Mouse (Mus musculus) adrenal gland, adult (tissue): ENCODE results near the gene Fgl2.
A peak's percentile ranks its signal among the peaks of the same experiment; 100 is the strongest.

Experiments used
- DNase-seq, 2 experiments: peaks; one replicate each; pipeline ENCODE4 v3.0.0; 2022 to 2023; ENCODE audit warnings: low spot score in 1 of 2; ENCODE audit not compliant: inconsistent age in 2 of 2

Fgl2 gene

DNA sequence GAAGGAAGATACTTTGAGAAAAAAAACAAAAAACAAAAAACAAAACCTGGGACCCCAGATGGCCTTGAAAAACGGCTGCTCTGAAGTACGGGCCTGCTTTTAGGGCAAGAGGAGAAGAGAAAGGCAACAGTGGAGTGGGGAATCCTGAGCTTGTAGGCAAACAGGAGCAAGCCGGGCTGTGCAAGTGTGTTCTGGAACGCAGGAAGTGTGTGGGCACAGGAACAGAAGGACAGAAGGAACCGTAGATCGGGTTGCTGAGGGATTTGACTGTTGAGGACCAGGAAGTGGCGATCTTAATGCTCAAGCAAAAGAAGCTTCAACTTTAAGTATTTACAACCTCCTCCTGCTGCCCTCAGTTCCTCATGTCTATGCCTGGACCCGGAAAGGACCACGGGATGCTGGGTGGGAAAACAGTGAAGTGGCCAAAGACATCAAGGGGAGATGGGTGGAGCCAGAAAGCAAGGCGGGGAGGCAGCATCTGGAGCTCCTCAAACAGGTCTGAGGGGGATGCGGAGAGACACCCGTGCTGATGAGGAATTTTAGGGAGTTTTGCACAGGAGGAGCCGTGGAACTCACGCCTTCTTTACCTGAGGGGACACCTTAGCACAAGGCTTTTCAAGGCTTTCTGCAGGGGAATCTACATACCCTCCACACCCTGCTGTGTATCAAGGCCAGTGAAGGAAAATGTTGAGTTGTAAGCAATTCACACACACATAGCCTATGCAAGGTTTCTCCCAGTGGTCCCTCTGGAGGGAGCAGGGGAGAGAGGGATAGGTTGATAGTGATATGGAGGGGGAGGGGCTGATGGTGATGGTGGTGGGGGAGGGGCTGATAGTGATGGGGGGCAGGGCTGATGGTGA, 11.2 kb downstream of the Fgl2 start:
- peak in 1 of 2 experiments; percentile 30 for DNase-seq

DNA sequence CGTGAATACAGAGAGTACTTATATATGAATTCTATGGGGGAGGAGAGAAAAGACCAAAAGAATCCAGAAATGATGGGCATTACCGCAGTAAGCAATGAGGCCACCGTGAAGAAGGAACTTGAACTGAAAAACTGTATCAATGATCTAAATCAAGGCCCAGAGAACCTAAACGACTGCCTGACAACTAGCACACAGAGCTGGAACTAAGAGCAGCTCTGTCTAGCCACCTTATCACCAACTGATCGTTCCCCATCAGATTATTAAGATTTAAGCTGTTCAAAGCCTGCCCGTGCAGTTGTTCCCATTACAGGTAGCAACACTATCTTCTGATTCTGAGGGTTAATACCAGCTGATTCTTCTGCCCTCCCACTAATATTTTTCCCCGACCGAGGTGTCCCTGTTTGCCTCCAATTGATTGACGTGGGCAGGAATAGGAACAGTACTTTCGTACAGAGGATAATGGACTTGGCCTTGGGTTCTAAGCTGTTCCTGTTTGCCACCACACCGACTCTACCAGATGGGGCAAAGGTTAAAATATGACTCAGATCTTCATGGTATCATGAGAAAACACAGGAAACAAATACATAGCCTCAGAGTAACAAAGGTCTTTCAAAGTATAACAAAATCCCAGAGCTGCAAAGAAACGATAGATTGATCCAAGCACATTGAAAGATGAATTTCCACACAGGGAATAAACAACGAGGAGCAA, 12.0 kb downstream of the Fgl2 start:
- peak in 1 of 2 experiments; percentile 22 for DNase-seq

DNA sequence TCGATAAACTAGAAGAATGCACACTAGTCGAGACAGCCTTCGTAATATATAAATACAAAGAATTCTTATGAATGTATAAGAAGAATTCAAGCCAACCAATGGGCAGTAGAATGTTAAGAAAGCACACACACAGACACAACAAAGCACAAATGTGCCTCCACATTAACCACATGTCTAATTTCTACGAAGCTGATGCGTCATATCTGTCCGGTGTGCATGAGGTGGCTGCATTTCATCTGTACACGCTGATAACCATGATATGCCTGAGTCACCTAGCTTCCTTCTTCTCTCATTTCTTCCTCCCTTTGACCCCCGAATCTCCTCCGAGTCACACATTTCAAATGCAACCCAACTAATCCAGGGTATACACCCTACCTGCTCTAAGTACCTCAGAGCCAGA, 12.5 kb downstream of the Fgl2 start:
- DNase-seq, result peak in 1 of 2 experiments; percentile 13

- peak in 1 of 2 experiments; percentile 18 for DNase-seq
Observed at GRCm38 (mm10) chr5:21386432-21386831, 14.0 kb downstream of the Fgl2 start.

DNA sequence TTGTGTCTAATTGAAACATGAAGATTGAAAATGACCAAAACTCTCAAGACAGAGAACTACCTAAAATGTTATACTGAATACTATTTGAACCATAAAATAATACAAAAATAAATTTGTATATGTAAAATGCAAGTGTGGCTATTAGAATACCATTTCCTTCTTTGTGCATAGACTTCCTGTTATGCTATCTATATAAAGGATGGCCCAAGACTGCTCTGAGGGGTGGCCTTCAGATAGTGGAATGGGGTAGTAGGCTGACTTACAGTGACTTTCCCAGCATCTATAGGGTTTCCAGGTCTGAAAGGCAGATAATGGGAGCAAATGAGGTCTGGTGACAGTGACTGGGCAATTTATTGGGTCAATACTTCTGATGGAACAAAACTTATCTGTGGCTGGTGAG, 14.9 kb downstream of the Fgl2 start:
- DNase-seq, result no peak

GRCm38 (mm10) chr5:21388855-21389254, 16.4 kb downstream of the Fgl2 start:
- no peak for DNase-seq

DNA sequence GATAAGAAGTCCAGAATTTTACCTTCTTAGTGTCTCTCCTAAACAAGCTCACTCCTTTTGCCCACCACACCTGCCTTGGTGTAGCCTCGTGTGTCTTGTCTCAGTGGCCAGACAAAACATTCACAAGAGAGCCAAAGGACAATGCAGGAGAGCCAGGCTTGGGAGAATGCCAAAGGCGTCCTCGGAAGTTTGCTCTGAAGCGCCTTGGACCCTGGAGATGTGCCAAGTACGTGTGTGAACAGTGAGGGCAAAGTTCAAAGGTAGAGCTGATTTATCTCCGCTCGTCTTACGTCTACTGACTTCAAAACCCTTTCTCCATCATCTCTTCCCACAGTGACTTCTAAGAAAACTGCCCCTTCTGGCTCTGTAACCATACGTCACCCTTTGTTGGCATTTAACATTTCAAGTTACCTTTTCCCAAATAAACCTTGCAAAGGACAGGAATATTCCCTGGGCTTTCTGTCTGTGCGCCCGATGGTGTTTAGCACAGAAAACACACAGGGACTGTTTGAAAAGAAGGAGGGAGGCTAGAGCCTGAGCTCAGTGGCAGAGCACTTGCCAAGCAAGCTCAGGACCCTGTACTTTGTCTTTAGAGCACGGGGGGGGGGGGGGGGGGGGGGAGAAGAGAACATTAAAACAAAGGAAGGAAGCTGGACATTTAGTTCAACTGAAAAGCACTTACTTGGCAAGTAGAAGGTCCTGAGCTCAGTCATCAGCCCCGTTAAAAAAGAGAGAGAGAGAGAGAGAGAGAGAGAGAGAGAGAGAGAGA, 19.4 kb downstream of the Fgl2 start:
- DNase-seq, result peak; percentile 29 to 74

DNA sequence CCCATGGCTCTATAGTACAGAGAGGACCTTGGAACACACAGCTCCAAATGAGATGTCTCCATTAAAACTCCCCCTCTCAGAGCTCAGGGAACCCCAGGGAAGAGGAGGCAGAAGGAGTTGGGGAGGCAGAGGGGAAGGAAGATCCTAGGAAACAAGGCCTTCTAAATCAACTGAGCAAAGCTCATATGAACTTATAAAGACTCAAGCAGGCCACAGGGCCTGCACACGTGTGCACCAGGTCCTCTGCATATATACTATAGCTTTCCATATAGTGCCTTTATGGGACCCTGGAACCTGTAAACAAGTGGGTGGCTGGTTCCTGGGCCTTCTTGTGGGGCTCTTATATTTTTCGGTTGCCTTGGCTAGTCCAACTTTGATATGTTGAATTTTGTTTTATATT, 22.1 kb downstream of the Fgl2 start:
- DNase-seq, result no peak

- DNase-seq, result no peak
Observed at GRCm38 (mm10) chr5:21395205-21395840, 22.9 kb downstream of the Fgl2 start.

GRCm38 (mm10) chr5:21411261-21411666, 38.8 kb downstream of the Fgl2 start:
- DNase-seq, result peak in 1 of 2 experiments; percentile 30

- DNase-seq, result no peak
Observed at GRCm38 (mm10) chr5:21412056-21412455, 39.6 kb downstream of the Fgl2 start.

- DNase-seq, result no peak
Observed at GRCm38 (mm10) chr5:21413322-21413721, 40.9 kb downstream of the Fgl2 start.

GRCm38 (mm10) chr5:21414116-21414820, 41.8 kb downstream of the Fgl2 start:
- DNase-seq, result no peak

DNA sequence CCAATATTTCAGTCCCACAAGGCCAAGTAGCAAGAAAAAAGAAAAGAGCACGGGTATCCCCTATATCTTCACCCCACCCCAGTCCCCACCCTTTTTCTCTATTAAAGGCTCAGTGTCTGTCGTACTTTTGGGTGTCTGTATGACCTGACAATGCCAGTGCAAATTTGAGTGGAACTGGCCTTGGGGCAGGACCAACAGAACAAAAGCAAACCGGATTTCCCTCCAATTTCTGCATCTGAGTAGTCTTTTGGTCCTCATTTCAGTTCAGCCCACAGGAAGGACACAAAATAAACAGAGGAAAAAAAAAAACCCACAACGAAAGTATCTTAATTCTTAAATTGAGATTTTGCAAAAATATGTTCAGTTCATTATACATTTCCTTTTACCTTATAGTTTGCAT, 46.2 kb downstream of the Fgl2 start:
- DNase-seq, result no peak

DNA sequence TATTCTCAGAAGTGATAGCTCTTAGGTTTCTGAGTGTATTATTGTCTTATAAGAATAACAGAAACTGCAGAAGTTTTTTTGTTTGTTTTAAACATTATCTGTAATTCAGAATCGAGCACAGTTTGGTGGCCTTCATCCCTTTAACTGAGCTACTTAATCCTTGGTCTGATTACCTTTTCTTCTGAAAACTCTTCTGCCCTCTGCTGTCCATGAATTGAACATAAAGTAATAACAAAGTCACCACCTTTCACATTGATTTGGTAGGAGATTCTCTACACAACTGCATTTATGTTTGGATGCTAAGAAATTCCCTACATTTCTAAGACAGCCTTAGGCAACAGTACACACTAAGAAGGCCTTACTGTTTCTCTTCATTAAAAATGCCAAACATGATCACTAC, 48.2 kb downstream of the Fgl2 start:
- peak in 1 of 2 experiments; percentile 76 for DNase-seq

DNA sequence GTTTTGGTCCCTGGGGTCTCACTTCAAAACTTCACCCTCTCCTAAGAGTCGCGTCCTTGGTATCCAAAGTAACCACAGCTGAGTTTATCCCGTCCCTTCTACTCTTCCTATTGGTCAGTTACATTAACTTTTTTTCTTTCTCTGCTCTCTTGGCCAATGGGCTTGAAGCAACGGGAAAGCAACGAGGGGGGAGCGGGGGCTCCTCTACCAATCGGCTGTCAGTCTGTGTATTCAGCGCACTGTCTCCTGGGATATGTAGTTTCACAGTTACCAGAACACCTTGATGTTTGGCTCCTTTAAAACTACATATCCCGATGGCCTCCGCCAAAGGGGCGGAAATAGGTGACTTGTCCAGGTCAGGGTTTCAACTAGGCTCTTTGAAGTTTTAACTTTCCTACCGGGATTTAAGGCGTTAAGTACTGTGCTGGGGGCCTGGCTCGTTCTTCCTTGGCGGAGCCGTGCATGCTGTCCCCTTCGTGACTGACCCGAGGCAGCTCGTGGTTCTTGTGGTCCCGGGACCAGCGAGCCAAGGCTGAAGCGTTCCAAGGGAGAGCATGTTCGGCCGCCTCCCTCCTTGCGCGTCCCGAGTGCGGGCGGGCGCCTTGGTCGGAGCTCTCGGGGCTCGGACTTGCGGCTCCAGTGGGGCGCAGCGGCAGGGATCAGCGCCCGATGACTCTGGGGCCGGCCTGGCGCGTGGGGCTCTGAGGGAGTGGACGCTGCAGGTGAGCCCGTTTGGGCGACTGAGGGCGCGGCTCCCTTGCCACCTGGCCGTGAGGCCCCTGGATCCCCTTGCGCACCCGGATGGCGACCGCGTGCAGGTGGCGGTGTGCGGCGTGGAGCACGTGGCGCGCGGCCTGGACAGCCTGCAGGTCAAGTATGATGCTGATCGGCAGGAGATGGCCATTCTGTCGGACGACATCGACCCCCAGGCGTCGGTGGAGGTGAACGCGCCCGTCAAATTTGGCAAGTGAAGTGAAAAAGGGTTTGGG, 52.5 kb downstream of the Fgl2 start, which contains the start of the genes Ccdc146 and Fam185a:
Ccdc146 (minus strand) TSS at position 64 of the 989 bp plus-strand sequence.
Fam185a (plus strand) TSS at position 345 of the 989 bp plus-strand sequence.
- DNase-seq, result peak; percentile 95 to 97

DNA sequence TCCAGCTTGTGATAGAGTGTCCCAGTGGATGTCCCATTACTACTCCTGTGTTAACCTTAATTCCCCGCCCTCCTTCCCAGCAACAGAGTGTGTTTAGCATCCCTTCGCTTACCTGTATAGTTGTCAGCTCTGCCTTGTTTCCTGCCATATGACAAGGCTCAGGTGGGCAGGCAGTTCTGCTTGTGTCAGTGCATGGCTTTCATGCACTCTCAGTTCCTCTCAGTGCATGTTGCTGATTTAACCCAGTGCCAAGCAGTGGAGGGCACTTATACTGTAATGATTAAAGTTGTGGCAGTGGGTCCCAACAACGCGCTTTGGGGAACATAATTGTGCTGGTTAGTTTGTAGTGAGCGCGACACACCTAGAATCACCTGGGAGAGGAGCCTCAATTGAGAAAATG, 54.2 kb downstream of the Fgl2 start:
- DNase-seq, result peak in 1 of 2 experiments; percentile 26
